Mouse (Mus musculus) testis, postnatal 14 days (tissue): ENCODE results near the gene Phf21b.
"Not testable (repeated sequence)": the region's sequence is repeated elsewhere in the genome, so short reads cannot be mapped to it uniquely, and the experiment has no call there.

Experiments
- DNase-seq: peaks from one replicate; pipeline ENCODE4 v3.0.0; 2021; ENCODE audit warnings: low spot score

Gene Phf21b

GRCm38 (mm10) chr15:84772191-84773111 lies 83.4 kb downstream of the Phf21b start:
- DNase-seq, result peak; percentile 81

DNA sequence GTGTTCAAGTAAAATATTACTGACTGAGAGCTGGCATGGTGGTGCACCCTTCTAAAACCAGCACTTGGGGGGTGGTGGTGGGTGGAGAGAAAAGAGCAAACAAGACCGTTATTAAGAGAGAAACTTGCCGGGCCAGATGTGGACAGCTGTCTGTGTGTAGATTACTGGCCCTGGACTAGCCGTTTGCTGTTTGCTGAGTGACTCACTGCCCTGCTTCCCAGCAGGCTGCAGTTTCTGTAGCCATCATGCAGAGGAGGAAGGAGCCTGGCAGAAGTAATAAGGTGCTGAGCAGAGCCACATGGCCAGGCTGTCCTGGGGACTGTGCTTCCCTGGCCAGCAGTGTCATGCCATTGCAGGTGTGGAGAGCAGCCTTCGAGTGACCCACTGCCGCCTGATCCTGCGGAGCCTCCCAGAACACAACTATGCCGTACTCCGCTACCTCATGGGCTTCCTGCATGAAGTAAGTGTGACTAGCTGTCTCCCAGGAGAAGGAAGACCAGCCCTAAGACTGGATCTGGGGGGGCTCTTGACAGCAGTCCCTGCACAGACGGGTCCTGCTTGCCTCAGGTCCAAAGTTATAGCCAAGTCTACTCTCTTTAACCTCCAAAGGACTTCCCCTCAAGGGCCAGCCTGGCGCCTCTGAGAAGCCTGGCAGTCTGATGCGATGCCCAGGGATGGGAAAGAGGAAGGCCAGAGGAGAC lies 86.1 kb downstream of the Phf21b start:
- DNase-seq, result no peak

DNA sequence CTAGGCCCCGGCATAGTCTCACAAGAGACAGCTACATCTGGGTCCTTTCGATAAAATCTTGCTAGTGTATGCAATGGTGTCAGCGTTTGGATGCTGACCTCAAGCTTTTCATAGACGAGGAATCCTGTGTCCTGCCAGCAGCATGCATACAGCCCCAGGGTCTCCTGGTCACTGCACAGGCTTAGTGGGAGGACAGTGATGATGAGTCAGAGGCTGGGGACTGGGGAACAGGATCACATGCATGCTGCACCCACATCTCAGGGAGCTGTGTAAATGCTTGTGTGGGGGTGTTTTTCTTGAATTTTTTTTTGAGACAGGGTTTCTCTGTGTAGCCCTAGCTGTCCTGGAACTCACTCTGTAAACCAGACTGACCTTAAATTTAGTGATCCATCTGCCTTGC lies 87.3 kb downstream of the Phf21b start:
- not testable (repeated sequence) for DNase-seq

DNA sequence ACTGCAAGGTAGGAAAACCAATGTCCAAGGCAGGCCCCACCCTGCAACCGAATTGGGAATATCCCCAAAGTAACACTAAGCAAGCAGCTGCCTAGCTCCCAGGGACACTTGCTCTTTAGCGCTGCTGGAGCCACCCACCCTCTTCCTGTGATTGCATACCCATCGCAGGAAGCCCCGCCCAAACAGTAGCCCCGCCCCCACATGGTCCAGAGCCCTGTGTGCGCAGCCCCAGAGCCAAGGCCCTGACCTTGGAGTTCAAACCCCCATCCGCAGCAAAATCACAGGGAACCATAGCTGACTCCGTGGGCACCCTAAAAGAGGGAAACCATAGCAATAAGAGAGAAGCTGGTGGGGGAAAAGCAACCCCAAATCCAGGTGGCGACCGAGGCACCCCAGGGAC lies 89.2 kb downstream of the Phf21b start:
- no peak for DNase-seq

- no peak for DNase-seq
Measured at GRCm38 (mm10) chr15:84763423-84763812, 92.4 kb downstream of the Phf21b start.

DNA sequence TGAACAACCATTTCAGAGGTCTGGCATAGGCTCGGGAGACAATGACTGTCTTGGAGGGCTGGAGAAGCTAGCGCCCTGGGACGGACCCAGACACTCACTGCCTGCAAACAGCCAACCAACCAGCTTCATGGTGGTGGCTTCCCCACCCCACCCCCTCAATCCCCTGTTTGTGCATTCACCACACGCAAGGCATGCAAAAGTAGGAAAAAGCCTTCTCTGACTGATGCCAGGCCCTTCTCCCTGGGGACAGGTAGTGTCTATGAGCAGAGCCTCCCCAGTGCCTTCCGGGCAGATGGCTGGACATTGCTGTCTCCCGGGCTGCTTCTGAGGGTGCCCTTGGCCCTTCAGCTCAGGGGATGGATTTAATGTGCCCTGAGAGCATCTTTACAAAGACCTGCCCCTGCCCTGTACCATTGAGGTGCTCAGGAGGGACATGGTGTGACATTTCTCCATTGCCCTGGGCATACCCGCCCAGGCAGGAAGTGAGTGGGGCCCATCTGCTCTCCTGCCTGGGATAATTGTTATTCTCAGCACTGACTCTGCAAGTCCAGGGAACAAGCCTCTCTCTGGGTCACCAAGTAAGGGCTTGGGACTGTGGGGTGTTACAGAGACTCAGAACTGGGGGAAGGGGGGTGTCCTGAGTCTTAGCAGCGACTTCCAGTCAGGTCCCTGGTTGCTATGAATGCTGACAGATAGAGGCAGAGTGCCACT lies 93.0 kb downstream of the Phf21b start:
- DNase-seq, result no peak

GRCm38 (mm10) chr15:84758493-84758892 lies 97.4 kb downstream of the Phf21b start:
- peak; percentile 53 for DNase-seq

DNA sequence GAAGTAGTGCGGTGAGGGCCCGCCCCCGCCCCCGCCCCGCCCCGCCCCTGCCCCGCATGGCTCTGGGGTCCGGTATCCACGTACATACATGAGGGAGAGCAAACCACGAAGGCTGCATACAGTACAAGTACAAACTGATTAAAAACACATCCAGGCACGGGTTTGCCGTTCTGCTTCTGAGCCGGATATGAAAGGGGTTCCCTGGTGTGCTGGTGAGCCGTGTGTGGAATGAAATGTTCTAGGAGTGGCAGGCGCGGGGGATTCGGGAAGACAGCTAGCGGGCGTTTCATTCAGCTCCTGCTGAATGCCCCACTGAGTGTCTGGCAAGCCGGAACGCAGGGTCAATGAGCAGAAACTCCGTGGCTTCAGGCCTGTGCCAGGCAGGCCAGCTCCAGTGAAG lies 99.4 kb downstream of the Phf21b start:
- no peak for DNase-seq

DNA sequence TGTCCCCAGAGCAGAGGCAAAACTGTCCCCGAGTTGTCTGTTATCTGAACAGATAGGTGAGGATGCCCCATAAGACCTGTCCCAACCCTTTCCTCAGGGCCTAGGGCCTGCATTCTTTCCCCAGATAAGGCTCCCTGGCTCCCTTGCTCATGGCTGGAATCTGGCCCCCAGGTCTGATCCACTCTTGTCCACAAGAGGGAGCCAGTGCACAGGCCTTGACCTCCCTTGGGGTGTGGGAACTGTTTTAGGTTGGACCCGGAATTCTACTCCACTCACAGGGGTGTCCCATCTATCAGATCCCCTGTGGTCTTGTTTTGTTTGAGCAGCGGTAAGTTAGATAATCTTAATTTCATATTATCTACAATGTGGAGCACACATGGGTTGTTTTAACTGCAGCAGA lies 100.9 kb downstream of the Phf21b start:
- peak; percentile 39 for DNase-seq

DNA sequence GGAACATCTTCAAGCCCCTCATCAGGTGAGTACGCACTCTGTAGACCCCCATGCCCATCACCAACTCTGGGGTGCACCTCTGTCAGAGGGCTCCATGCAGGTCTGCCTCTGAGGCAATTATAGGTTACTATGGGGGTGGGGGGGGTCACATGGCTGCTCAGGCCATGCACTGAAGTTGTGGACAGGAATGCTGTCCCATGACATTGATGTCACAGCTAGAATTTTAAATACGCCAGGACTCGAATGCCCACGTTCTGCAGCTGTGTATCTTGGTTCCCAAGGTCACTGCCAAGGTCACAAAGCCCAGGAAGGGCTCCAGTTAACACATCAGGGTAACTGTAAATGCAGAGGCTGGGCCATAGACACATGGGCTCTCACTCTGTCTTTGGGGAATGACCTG lies 110.0 kb downstream of the Phf21b start:
- no peak for DNase-seq

GRCm38 (mm10) chr15:84744308-84744707 lies 111.5 kb downstream of the Phf21b start:
- no peak for DNase-seq

DNA sequence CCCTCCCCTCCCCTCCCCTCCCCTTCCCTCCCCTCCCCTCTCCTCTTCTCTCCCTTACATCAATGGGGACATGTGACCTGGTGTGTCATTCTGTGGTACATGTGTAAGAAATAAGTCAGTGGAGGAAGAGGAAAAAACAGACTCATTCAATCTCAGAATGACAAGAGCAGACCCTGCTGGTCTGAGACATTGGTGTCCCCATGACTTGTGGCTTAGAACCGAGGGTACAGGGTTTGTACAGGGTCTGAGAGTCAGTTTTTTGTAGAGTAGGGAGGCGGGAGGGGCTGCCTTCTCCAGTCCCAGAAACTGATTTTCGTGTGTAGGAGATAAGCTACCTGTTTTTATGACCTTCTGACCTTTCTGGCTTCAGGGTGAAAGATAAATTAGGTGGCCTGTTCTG lies 112.5 kb downstream of the Phf21b start:
- DNase-seq, result no peak

DNA sequence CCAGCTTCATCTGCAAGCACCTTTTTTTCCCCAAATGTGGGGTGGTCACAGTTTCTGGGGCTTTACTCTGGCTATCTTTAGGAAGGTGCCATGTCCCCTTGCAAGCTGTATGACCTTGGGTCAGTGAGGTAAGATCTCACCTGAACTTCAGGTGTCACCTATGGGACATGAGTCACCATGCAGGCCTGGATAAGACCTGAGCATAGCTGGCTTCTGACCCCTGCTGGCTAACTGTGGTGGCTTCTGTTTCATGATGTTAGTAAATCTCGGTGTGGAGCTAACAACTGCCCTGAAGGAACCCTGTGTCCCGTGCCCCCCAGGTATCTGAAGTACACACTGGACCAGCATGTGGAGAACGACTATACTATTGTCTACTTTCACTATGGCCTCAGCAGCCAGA lies 114.3 kb downstream of the Phf21b start:
- DNase-seq, result no peak

GRCm38 (mm10) chr15:84738246-84738645 lies 117.6 kb downstream of the Phf21b start:
- no peak for DNase-seq

- DNase-seq, result no peak
Measured at GRCm38 (mm10) chr15:84736994-84737346, 118.9 kb downstream of the Phf21b start.

DNA sequence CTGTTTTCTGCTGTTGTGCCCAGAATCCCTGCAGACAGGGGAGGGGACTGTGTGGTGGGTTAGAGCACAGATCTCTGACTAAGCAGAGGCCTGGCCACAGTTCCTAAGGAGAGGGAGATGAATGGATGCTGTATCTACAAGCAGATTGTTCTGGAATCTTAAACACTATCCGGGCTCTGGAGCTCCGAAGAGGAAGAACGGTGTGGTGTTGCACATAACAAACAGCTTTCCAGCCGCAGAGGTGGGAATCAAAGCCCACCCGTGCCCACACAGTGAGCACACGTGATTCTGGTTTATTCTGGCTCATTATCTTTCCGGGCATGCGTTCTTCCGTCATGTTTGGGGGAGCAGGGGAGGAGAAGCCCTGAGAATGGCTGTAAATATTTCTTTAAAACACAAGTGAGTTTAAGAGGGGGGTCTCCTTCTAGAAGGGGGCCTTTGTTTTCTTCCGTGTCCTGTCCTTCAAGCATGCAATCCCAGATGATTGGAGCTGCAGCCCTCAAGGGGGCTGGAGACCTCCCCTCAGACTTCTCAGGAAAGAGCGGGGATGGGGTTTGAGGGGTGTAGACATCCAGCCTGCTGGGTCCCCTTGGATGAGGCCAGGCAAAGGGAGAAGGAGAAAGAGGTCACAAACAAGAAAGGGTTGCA lies 119.4 kb downstream of the Phf21b start:
- no peak for DNase-seq
